Mouse (Mus musculus): ENCODE data around the gene Tmem190. TPM values are rescaled to one million over a fixed set of nuclear protein-coding genes. Genes with fewer than 3 reads are reported as not detected.

Gene Tmem190
- not detected in 2 replicates for polyA plus RNA-seq (2014; fragmentation: Nextera tagmentation; extraction: Ambion mirVana)

DNA sequence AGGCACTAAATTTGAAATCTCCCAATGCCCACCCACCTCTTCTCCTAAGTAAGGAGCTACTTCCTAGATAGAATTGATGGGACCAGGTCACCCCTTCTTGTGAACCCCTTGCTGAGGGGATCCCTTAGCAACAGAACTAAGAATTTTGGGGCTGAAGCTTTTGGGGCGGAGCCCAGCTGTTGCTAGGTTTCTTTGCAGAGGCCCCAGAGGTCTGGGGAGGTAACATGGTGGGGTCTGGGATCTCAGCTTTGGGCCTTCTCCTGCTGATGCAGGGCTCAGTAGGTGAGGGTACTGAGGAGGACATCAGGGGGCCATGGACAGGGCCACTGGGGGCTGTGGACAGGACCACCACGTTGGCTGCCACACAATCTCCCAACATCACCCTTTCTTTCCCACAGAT, at the start of gene Tmem190, which contains the start of gene Il11:
TSS of gene Tmem190 (plus strand) at position 179 of the 400 bp plus-strand sequence.
TSS of gene Il11 (minus strand) at position 101 of the 400 bp plus-strand sequence.
- ATAC-seq (ENCODE audit: insufficient number of reproducible peaks, insufficient read depth, low FRiP score, low read depth), result no peak
- Histone ChIP-seq H3K36me3 (ENCODE audit: control insufficient read depth, insufficient read depth, low read length) (no peaks in the 10 kb centered on the region), H3K27me3 (ENCODE audit: control insufficient read depth, insufficient read depth, low read length) (peaks cover 38% of the 10 kb centered on the region), H3K4me2 (ENCODE audit: low read length) (no peak within 1 kb of the TSS), H3K4me3 (ENCODE audit: control insufficient read depth in 1 of 2, insufficient read depth in 1 of 2, low read depth in 1 of 2, low read length in 2 of 2) (no peak within 1 kb of the TSS), H3K27ac (replicated peaks in 1 of 2; ENCODE audit: control insufficient read depth in 1 of 2, insufficient read depth in 1 of 2, low read depth in 2 of 2, low read length in 2 of 2) (no peak within 1 kb of the TSS), H3K4me1 (ENCODE audit: control insufficient read depth in 2 of 2, insufficient read depth in 2 of 2, low read length in 2 of 2) (peaks cover 3 to 4% of the 10 kb centered on the region in 2 experiments; a peak in 1 of 4 replicates), H3K9me3 (ENCODE audit: control insufficient read depth, low read length) (no peaks in the 10 kb centered on the region), H3K9ac (ENCODE audit: low read length) (no peak within 1 kb of the TSS)
- 72% methylated on average over 2 of the region's 2 CpGs for WGBS

DNA sequence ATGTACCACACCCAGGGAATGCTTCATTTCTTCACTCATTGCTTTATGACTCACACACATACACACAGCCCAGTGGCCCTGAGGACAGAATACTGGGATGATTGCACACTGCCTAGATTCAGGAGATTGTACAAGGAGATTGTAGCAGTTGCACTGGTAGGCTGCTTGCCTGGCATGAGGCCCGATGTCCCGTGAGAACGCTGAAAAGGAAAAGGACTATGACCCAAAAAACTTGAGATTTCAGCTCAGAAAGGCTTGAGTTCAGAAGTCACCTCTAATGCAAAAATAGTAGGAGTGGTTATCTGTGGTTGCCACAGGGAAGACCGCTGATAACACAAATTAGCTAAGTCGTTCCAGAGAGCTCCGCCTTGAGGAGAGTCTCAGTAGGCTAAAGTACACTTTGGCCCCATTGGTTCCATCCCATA, 49.8 kb upstream of the Tmem190 start:
- Histone ChIP-seq H3K27ac (replicated peaks in 1 of 2; ENCODE audit: control insufficient read depth in 1 of 2, insufficient read depth in 1 of 2, low read depth in 2 of 2, low read length in 2 of 2) (no peak overlapping the region), H3K36me3 (ENCODE audit: control insufficient read depth, insufficient read depth, low read length) (no peaks in the 10 kb centered on the region), H3K4me2 (ENCODE audit: low read length) (no peak overlapping the region), H3K4me1 (ENCODE audit: control insufficient read depth in 2 of 2, insufficient read depth in 2 of 2, low read length in 2 of 2) (no peaks in the 10 kb centered on the region), H3K27me3 (ENCODE audit: control insufficient read depth, insufficient read depth, low read length) (no peaks in the 10 kb centered on the region), H3K9ac (ENCODE audit: low read length) (no peak overlapping the region), H3K4me3 (ENCODE audit: control insufficient read depth in 1 of 2, insufficient read depth in 1 of 2, low read depth in 1 of 2, low read length in 2 of 2) (no peak overlapping the region), H3K9me3 (ENCODE audit: control insufficient read depth, low read length) (no peaks in the 10 kb centered on the region)
- ATAC-seq (ENCODE audit: insufficient number of reproducible peaks, insufficient read depth, low FRiP score, low read depth), result no peak
- 51% methylated on average over 6 of the region's 6 CpGs for WGBS

DNA sequence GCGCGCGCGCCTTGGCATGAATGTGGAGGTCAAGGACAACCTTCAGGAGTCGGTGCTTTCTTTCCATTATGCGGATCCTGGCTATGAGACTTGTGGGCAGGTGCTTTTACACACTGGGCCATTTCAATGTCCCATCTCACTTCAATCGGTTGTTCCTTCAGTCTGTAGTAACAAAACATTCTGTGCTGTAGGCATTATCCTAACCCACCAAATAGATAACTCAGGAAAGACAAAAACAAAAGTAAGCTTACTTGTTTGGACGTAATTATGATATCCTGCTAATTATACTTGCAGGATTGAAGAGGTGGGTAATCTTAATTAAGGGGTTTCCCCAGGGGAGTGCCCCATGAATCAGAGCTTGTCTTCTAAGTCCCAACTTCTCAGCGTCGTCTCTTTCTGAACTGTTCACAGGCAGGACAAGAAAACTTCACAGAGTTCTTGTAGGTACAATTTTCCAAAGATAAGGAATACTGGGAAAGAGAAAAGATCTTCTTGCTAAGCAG, 43.6 kb upstream of the Tmem190 start:
- peak overlapping the region; percentile 68 to 71 for H3K27ac ChIP-seq (replicated peaks in 1 of 2; ENCODE audit: control insufficient read depth in 1 of 2, insufficient read depth in 1 of 2, low read depth in 2 of 2, low read length in 2 of 2)
- peaks cover 12 to 24% of the 10 kb centered on the region in 2 experiments for H3K4me1 ChIP-seq (ENCODE audit: control insufficient read depth in 2 of 2, insufficient read depth in 2 of 2, low read length in 2 of 2)
- WGBS, result 52% methylated on average over 10 of the region's 10 CpGs
- peak overlapping the region; percentile 49 for H3K9ac ChIP-seq (ENCODE audit: low read length)
- H3K4me2 ChIP-seq (ENCODE audit: low read length), result peak overlapping the region; percentile 69
- H3K4me3 ChIP-seq (ENCODE audit: control insufficient read depth in 1 of 2, insufficient read depth in 1 of 2, low read depth in 1 of 2, low read length in 2 of 2), result peak overlapping the region; percentile 39 to 46
- H3K27me3 ChIP-seq (ENCODE audit: control insufficient read depth, insufficient read depth, low read length), result no peaks in the 10 kb centered on the region
- H3K9me3 ChIP-seq (ENCODE audit: control insufficient read depth, low read length), result no peaks in the 10 kb centered on the region
- ATAC-seq (ENCODE audit: insufficient number of reproducible peaks, insufficient read depth, low FRiP score, low read depth), result no peak
- H3K36me3 ChIP-seq (ENCODE audit: control insufficient read depth, insufficient read depth, low read length), result peaks cover 20% of the 10 kb centered on the region

DNA sequence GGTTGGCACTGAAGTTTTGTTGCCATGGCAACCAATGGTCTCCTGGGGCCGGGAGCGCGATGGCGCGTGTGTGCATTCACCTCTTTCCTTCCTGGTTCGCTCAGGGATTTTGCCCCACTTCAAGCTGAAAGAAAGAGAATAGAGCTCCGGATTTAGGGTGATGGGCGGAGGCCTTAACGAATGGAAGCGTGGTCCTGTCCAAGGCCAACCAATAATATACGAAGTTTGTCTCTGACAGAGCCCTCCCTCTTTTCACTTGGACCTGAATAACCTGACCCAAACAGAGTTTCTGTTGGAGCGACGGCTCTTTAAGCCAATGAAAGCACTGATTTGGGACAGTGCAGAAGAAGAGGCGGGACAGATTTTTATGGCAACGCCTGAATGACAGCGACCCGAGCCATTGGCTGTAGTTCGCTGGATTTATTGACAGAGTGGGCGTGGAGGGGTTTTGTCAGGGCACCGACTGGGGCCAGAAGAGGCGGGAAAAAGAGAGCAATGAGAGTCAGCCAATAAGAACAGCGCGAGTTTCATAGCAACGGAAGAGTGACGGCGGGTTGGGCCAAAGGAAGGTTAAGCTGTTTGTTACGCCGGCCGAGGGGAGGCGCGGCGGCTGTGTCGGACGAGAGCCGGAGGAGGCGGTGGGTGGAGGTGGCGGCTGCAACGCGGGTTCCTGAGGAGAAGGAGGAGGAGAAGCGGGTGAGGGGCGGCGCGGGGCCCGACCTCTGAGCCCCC, 43.0 kb upstream of the Tmem190 start, which contains the start of gene Kmt5c:
TSS of gene Kmt5c (plus strand) at position 572 of the 732 bp plus-strand sequence.
- WGBS, result under 1% methylated on average over 35 of the region's 44 CpGs

DNA sequence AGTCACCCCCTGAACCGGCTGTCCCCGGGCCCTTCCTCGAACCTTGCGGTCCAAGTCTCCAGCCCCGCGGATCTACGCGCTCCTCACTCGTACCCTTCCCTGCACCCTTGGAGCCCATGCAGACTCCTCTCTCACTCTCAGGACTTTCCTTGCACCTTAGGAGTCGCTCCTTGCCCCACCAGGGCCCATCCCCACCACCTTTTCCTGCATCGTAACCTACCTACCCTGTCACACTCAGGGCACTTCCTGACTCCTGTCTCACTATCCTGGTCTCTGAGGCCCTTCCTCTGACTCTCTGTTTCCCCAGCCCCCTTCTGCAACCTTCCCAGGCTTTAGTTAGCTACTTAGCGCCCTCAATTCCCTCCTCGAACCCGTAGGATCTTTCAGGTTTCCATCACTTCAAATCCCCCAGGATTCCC, 42.4 kb upstream of the Tmem190 start:
- H3K4me1 ChIP-seq (ENCODE audit: control insufficient read depth in 2 of 2, insufficient read depth in 2 of 2, low read length in 2 of 2), result peaks cover 12 to 24% of the 10 kb centered on the region in 2 experiments
- peaks cover 31% of the 10 kb centered on the region for H3K36me3 ChIP-seq (ENCODE audit: control insufficient read depth, insufficient read depth, low read length)
- no peaks in the 10 kb centered on the region for H3K9me3 ChIP-seq (ENCODE audit: control insufficient read depth, low read length)
- 0% methylated on average over 11 of the region's 14 CpGs for WGBS
- peak overlapping the region; percentile 91 for H3K9ac ChIP-seq (ENCODE audit: low read length)
- H3K4me2 ChIP-seq (ENCODE audit: low read length), result peak overlapping the region; percentile 72
- H3K27ac ChIP-seq (replicated peaks in 1 of 2; ENCODE audit: control insufficient read depth in 1 of 2, insufficient read depth in 1 of 2, low read depth in 2 of 2, low read length in 2 of 2), result peak overlapping the region; percentile 92 to 93
- ATAC-seq (ENCODE audit: insufficient number of reproducible peaks, insufficient read depth, low FRiP score, low read depth), result peak; percentile 2; the same call in 1 of the 2 replicates
- no peaks in the 10 kb centered on the region for H3K27me3 ChIP-seq (ENCODE audit: control insufficient read depth, insufficient read depth, low read length)
- peak overlapping the region; percentile 81 to 85 for H3K4me3 ChIP-seq (ENCODE audit: control insufficient read depth in 1 of 2, insufficient read depth in 1 of 2, low read depth in 1 of 2, low read length in 2 of 2)

More for the DNA sequence above, 43.0 kb upstream of the Tmem190 start, which contains the start of gene Kmt5c:
- H3K4me2 ChIP-seq (ENCODE audit: low read length), result peak within 1 kb of the TSS; percentile 72
- peaks cover 26% of the 10 kb centered on the region for H3K36me3 ChIP-seq (ENCODE audit: control insufficient read depth, insufficient read depth, low read length)
- H3K9me3 ChIP-seq (ENCODE audit: control insufficient read depth, low read length), result no peaks in the 10 kb centered on the region
- H3K27me3 ChIP-seq (ENCODE audit: control insufficient read depth, insufficient read depth, low read length), result no peaks in the 10 kb centered on the region
- H3K4me3 ChIP-seq (ENCODE audit: control insufficient read depth in 1 of 2, insufficient read depth in 1 of 2, low read depth in 1 of 2, low read length in 2 of 2), result peak within 1 kb of the TSS; percentile 81 to 85
- ATAC-seq (ENCODE audit: insufficient number of reproducible peaks, insufficient read depth, low FRiP score, low read depth), result peak; percentile 96
- H3K9ac ChIP-seq (ENCODE audit: low read length), result peak within 1 kb of the TSS; percentile 91
- H3K27ac ChIP-seq (replicated peaks in 1 of 2; ENCODE audit: control insufficient read depth in 1 of 2, insufficient read depth in 1 of 2, low read depth in 2 of 2, low read length in 2 of 2), result peak within 1 kb of the TSS; percentile 92 to 93
- H3K4me1 ChIP-seq (ENCODE audit: control insufficient read depth in 2 of 2, insufficient read depth in 2 of 2, low read length in 2 of 2), result peaks cover 12 to 24% of the 10 kb centered on the region in 2 experiments

DNA sequence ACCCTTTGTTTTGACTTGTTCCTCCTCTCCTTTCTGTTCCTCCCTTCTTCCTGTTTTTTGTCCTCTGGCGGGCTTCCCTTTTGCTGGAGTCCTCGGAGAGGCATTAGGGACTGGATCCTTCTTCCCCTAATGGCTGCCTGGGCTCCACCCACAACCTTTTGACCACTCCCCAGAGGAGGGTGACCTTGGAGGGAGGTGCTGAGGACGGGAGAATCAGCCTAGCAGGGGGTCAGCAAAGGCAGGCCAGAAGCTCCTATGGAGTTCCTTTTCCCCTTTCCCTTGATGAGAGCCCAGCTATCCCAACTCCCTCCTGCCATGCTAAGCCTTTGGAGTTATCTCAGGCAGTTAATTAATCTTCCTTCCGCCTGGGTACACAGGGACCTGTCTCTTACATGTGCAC, 41.6 kb upstream of the Tmem190 start:
- Histone ChIP-seq H3K4me1 (ENCODE audit: control insufficient read depth in 2 of 2, insufficient read depth in 2 of 2, low read length in 2 of 2) (peaks cover 12 to 24% of the 10 kb centered on the region in 2 experiments), H3K27me3 (ENCODE audit: control insufficient read depth, insufficient read depth, low read length) (no peaks in the 10 kb centered on the region), H3K27ac (replicated peaks in 1 of 2; ENCODE audit: control insufficient read depth in 1 of 2, insufficient read depth in 1 of 2, low read depth in 2 of 2, low read length in 2 of 2) (peak overlapping the region; percentile 92 to 93), H3K4me2 (ENCODE audit: low read length) (peak overlapping the region; percentile 72), H3K36me3 (ENCODE audit: control insufficient read depth, insufficient read depth, low read length) (peaks cover 40% of the 10 kb centered on the region), H3K9me3 (ENCODE audit: control insufficient read depth, low read length) (no peaks in the 10 kb centered on the region), H3K4me3 (ENCODE audit: control insufficient read depth in 1 of 2, insufficient read depth in 1 of 2, low read depth in 1 of 2, low read length in 2 of 2) (peak overlapping the region; percentile 81 to 85), H3K9ac (ENCODE audit: low read length) (peak overlapping the region; percentile 91)
- ATAC-seq (ENCODE audit: insufficient number of reproducible peaks, insufficient read depth, low FRiP score, low read depth), result no peak
- 7% methylated on average over 4 of the region's 4 CpGs for WGBS

DNA sequence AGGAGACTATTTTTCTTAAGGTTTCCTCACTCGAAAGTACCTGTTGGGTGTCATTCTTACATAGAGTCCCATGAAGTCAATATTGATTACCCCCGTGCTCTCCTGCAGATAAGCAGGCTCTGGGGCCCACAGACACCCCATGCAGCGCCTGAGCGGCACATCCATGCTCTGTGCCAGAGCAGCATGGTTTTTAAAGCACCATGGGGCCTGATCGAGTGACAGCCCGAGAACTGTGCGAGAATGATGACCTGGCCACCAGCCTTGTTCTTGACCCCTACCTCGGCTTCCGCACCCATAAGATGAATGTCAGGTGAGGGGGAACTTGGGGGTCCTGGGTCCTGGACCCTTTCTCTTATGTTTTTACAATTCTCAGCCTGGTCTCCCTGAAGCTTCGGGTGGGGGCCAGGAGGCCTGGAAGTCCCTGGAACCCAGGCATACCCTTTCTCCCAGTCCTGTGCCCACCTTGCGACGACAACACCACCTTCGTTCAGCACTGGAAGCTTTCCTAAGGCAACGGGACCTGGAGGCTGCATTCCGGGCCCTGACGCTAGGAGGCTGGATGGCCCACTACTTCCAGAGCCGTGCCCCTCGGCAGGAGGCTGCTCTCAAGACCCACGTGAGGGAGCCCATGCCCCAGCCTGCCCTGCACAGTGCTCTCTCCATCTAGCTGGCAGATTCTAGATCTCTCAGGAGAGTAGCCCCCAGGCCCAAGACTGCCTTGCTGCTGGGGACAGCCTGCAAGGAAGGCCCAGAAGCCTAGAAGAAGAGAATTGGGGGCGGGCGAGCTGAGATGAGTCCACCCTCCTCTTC, 40.9 kb upstream of the Tmem190 start:
- H3K9ac ChIP-seq (ENCODE audit: low read length), result peak overlapping the region; percentile 91
- ATAC-seq (ENCODE audit: insufficient number of reproducible peaks, insufficient read depth, low FRiP score, low read depth), result no peak
- WGBS, result 83% methylated on average over 21 of the region's 21 CpGs
- no peaks in the 10 kb centered on the region for H3K9me3 ChIP-seq (ENCODE audit: control insufficient read depth, low read length)
- H3K27me3 ChIP-seq (ENCODE audit: control insufficient read depth, insufficient read depth, low read length), result no peaks in the 10 kb centered on the region
- peak overlapping the region in 1 of 2 experiments; percentile 81; a peak in 2 of 4 replicates for H3K4me3 ChIP-seq (ENCODE audit: control insufficient read depth in 1 of 2, insufficient read depth in 1 of 2, low read depth in 1 of 2, low read length in 2 of 2)
- peak overlapping the region; percentile 72 for H3K4me2 ChIP-seq (ENCODE audit: low read length)
- H3K4me1 ChIP-seq (ENCODE audit: control insufficient read depth in 2 of 2, insufficient read depth in 2 of 2, low read length in 2 of 2), result peaks cover 12 to 24% of the 10 kb centered on the region in 2 experiments
- peak overlapping the region; percentile 92 to 93 for H3K27ac ChIP-seq (replicated peaks in 1 of 2; ENCODE audit: control insufficient read depth in 1 of 2, insufficient read depth in 1 of 2, low read depth in 2 of 2, low read length in 2 of 2)
- peaks cover 47% of the 10 kb centered on the region for H3K36me3 ChIP-seq (ENCODE audit: control insufficient read depth, insufficient read depth, low read length)

Data from heart, embryonic 14.5 days (tissue).